Mouse (Mus musculus) stomach, postnatal 0 days (tissue): ENCODE measurements around the gene Psmd1.

Experiments used
- CTCF ChIP-seq: IDR thresholded peaks from 2 replicates; pipeline ENCODE4 v1.5.1; 2016; ENCODE audit warnings: antibody characterized with exemption, low read depth, mild to moderate bottlenecking, moderate library complexity
- EP300 ChIP-seq: optimal IDR thresholded peaks from 2 replicates; pipeline ENCODE3; 2016; ENCODE audit warnings: antibody characterized with exemption

GRCm38 (mm10) chr1:86048744-86049143 lies 15.4 kb upstream of the Psmd1 start:
- no peak for TF ChIP-seq CTCF
- TF ChIP-seq EP300: no peak
